Mouse (Mus musculus): ENCODE measurements around the gene 1810024B03Rik.

1810024B03Rik gene

GRCm38 (mm10) chr2:127182598-127183381, 25.3 kb downstream of the 1810024B03Rik start:
- DNase-seq (ENCODE audit: low spot score in 2 of 2) = peak; percentile 79 to 88

GRCm38 (mm10) chr2:127166261-127166660, 41.8 kb downstream of the 1810024B03Rik start:
- DNase-seq (ENCODE audit: low spot score in 2 of 2) = peak in 1 of 2 experiments; percentile 51

DNA sequence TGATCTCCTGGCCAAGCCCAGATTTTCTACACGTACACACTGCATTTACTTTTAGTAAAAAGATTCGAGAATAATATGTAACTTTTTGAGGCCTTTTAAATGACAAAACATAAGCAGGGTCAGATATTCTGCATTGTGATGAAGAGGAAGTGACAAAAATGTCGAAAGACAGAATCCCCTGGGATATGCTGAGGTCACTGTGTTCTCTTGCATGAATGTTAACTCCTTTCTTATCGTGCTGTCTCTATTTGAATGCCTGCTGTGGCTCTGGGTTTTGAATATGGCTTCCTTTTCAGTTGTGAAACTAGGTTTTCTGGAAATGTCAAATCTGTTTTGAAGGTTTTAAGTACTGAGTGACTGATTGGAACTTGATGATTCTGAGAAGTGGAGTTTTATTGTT, 42.4 kb downstream of the 1810024B03Rik start:
- DNase-seq (ENCODE audit: low spot score in 2 of 2) = no peak

GRCm38 (mm10) chr2:127145699-127146098, 62.4 kb downstream of the 1810024B03Rik start:
- no peak for DNase-seq (ENCODE audit: low spot score in 2 of 2)

DNA sequence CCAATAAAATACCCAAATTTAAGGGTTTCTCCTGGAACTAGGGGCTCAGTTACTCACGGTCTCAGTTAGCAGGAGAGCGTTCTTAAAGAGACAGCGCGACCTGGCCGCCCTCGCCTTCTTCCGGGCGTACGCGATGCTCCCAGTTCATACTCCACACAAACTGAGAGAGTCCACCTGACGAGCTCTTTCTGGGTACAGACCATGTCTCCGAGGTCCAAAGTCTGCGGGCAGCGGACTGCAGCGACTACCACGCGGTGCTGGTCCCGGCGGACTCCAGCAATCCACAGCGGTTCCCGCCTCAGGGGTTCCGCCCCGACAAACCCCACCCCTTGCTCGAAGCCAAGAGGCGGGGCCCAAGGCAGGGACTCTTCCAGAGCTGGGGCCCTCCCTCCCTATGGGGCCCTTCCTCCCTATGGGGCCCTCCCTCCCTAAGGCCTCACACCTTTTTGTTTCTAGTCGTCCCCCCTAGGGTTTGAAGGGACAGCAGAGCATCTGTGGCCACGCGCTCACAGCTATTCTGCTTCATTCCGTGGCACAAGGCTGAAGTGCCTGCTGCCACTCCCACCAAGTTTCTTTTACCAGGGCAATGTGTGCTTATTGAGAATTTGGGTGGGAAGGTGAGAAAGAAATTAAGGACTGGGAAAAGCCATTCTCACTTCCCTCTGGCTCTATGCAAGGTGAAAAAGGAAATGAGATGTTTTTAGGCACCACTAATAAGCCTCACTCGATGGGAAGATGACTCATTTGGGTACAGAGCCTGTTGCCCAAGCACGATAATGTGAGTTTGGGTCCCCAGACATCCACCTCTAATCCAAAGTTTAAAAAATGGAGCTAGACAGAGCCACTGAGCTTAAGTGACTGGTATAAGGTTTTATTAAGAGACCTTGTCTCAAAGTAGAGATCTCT, 64.7 kb downstream of the 1810024B03Rik start, which contains the start of gene Itpripl1:
TSS of gene Itpripl1 (minus strand) at position 285 of the 906 bp plus-strand sequence.
- peak; percentile 16 to 24 for DNase-seq (ENCODE audit: low spot score in 2 of 2)

DNA sequence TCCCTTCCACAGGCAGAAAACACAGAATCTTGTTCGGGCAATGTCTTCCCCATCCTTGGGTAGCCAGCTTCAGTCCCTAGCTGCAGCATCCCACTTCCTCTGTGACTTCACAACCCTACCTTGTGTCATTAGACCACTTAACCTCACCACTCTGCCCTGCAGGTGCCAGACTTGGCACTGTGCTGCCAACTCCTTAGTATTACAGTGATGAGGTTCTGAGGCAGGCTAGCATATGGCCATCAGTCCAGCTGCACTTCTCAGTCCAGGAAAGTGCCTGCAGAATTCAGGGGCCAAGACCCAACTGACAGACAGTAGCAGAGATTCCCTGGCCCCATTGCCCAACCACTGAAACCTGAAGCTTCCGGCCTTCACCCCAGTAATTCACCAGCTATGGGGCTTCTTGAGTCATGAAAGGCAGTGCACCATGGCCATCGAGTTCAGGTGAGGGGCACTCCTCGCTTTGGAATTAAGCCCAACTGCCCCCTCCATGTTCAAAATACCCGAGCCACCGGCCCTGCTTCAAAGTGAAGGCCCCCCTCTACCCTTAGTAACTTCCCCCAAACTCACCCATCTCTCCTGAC, 65.4 kb downstream of the 1810024B03Rik start:
- no peak for DNase-seq (ENCODE audit: low spot score in 2 of 2)

GRCm38 (mm10) chr2:127142031-127142430, 66.0 kb downstream of the 1810024B03Rik start:
- no peak for DNase-seq (ENCODE audit: low spot score in 2 of 2)

DNA sequence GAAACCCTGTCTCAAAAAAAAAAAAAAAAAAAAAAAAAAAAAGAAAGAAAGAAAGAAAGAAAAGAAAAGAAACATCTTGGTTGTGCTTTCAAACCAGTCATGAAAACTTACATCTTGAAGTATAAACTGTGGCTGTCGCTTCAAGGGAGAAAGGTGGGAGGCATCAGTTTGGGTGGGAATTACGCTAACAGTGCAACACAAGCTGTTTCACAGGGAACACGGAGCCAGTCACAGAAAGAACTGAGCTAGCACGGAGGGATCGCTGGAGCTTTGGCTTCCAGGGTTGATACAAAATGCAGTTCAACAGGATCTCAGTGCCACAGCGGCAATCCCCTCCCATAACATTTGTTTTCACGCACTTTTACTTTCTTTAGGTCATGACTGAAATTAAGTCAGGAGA, 68.1 kb downstream of the 1810024B03Rik start:
- peak in 1 of 2 experiments; percentile 9 for DNase-seq (ENCODE audit: low spot score in 2 of 2)

GRCm38 (mm10) chr2:127139605-127140004, 68.5 kb downstream of the 1810024B03Rik start:
- DNase-seq (ENCODE audit: low spot score in 2 of 2) = no peak

- DNase-seq (ENCODE audit: low spot score in 2 of 2) = no peak
These were observed 69.0 kb downstream of the 1810024B03Rik start for GRCm38 (mm10) chr2:127139094-127139493.

- no peak for DNase-seq (ENCODE audit: low spot score in 2 of 2)
These were observed 69.6 kb downstream of the 1810024B03Rik start for GRCm38 (mm10) chr2:127138449-127138848.

DNA sequence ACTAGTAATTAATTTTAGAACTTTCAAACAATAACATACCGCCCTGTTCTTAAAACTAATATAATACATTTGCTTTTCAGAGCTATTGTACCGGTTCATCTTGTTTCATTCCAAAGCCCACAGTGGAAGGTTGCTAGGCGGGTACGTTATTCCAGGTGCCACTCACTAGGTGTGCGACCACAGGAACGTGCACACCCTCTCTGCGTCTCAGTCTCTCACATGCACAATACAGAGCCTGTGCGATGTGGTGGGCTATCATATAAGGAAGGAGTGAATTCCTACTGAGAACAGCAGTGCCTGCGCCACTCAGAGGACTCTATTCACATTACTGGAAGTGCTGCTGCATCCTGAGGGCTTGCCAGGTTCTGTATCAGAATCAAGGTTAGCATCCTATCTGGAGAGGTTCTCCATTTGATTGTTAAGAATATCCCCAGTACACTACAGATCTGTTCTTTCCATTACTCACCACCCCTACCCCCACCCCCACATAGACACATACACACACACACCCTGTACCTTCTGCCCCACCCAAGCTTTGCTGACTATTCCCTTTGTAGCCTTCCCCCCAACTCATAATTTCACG, 70.2 kb downstream of the 1810024B03Rik start:
- no peak for DNase-seq (ENCODE audit: low spot score in 2 of 2)

- no peak for DNase-seq (ENCODE audit: low spot score in 2 of 2)
These were observed 71.1 kb downstream of the 1810024B03Rik start for GRCm38 (mm10) chr2:127136979-127137378.
